Mouse (Mus musculus) skeletal muscle tissue, adult 2 months (tissue): ENCODE measurements at regions not wholly inside any gene's neighbourhood (a gene's known extent, or its start where the extent isn't known, plus 50 kb on each side); places are given as distances from the start of the nearest gene placed in this dataset.

Source experiments
- DNase-seq: peaks from one replicate; pipeline ENCODE4 v3.0.0-alpha.2; 2012; ENCODE audit warnings: low read depth, low spot score

DNA sequence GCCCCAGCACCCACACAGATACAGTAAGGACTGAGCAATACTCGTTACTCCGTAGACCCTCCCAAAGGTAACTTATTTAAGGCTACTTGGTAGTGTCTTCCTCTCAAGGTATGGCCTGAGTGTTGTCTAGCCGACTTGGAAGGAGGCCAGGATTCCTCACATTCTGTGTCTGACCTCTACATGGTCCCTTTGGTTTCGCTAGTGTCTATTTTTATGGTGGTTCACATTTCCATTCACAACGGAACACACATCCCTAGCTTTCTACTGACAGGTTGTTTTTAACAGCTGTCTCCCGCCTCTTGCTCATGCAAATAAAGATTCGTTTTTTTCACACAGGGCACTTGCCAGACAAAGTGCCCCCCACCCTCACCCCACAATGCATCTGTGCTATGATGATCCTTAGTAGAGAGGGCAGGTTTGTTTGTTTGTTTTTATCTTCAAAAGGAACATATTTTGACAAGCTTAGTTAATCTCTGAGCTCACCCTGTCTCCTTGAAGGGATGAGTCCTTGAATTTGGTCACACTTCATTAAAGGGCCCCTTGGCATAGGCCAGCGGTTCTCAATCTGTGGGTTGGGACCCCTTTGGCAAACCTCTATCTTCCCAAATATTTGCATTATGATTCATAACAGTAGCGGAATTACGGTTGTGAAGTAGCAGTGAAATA, 52.7 kb downstream of the Phlda1 start:
- DNase-seq, result no peak

DNA sequence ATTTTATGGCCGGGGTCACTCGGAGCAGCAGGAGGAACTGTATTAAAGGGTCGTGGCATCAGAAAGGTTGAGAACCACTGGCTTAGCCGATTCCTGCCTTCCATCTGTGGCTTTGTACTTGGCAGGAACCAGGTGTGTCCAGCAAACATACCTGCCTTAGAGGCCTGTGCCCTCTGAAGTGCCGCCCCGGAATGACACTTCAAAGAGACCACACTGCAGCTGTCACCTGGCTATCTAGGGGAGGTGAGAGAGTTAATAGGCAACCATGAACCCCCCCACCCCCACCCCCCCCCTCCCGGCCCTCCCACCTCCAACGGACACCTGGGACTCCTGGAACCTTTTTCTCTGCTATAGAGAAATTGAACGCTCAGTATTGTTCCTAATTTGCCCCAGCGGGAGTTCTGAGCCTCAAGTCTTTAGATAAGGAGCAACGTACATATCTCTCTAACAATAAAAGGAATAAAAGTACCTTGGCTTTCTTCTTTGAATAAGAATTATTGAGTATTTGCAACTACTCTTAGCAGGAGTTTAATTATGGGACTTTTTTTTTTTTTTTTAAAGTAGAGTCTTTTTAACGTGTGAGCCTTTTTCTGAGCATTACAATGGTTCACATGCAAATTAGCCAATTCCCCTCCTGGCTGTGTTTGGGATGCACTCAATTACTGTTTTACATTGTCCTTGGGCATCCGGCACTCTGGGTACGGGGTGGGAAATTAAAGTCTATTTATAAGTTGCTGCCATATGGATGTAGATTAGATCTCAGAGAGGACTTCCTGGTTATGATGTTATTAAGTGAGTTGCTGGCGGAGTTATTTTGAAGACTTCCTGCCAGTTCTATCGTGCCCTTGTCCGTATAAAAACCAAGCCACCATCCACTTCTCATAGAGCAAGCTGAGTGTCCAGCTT, 53.5 kb downstream of the Phlda1 start:
- DNase-seq, result no peak

GRCm38 (mm10) chr10:111562628-111563027, 56.5 kb downstream of the Phlda1 start:
- no peak for DNase-seq

DNA sequence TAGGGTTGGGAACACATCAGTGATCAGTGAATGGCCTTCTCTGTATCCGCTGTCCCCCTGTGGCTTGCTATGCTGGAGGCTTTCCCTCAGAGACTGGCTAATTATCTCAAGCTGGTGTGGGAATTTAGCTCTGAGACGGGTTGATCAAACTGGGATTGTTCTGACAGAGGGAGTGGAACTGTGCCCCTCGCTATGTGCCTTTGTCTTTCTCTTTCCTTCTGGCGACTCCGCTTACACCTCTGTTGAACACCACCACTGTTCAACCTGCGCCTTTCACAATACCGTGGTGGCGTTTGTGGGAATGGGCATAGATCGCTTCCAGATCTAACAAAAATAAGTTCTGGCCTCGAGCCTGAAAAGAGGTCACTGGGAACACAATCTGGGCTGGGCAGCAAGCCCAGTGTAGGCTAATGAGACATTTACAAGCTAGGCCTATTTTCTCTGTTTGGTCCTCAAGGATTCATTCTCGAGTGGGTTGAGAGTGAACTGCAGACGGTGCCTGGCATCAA, 60.8 kb downstream of the Phlda1 start:
- DNase-seq, result peak; percentile 79

GRCm38 (mm10) chr10:111570501-111571258, 64.6 kb downstream of the Phlda1 start:
- no peak for DNase-seq

GRCm38 (mm10) chr10:111574231-111574630, 68.1 kb downstream of the Phlda1 start:
- DNase-seq, result no peak

DNA sequence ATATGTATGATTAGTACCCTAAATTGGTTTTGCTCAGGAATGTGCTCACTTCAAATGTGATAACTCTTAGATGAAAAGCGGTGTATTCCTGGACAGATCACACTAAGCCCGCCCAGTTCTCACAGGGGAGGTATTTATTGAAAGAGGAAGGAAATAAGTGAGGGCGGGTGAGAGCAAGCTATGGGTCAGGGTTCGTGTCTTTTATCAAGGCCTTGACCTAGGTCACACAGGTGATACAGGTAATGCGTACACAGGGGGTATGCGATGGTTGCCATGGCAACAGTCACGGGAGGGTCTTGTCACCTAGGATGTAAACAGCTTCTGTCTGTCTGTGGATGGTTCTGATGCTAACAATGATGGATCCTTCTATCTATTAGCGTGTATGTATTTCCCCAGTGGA, 68.7 kb downstream of the Phlda1 start:
- DNase-seq, result no peak

- DNase-seq, result no peak
These were observed 69.2 kb downstream of the Phlda1 start for GRCm38 (mm10) chr10:111575256-111575655.

GRCm38 (mm10) chr10:111575926-111576325, 69.8 kb downstream of the Phlda1 start:
- DNase-seq, result no peak

- no peak for DNase-seq
These were observed 70.4 kb downstream of the Phlda1 start for GRCm38 (mm10) chr10:111576395-111577069.

DNA sequence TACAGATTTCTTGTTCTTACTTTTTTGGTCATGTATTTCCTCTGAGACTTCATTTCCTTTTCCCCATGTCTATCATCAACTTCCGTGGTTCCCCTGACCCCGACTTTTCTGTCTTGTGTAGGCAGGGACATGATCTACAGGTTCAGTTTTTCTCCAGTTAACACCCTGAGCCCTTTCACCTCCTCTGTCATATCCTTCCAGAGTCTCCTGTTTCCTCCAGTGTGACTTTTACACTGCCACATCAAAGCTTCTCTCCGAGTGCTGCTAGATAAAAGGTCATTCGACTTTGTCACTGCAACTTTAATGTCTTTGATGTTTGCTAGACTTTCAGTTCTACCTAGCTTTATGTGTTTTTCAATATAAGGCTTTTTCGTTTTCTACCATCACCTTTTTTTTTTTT, 72.5 kb downstream of the Phlda1 start:
- DNase-seq, result no peak

- no peak for DNase-seq
These were observed 73.4 kb downstream of the Phlda1 start for GRCm38 (mm10) chr10:111579481-111579880.

- DNase-seq, result no peak
These were observed 74.5 kb downstream of the Phlda1 start for GRCm38 (mm10) chr10:111580401-111581100.

DNA sequence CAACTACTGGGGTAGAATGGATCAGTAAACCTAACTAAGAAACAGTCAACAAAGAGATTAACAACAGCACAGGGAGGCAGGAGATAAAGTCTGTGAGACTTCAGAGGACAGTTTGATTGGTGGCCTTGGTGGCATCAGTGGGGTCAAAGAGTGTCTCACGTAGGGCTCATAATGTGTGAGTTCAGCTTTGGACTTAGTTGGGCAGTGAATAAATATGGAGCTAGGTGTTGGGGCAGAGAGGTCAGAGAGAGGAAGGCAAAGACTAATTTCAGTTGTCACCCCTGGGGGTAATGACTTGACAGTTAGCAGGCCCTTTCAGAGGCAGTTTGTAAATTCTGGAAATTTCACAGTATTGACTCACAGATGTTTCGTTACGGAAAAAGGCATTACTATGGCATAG, 75.8 kb downstream of the Phlda1 start:
- DNase-seq, result no peak

DNA sequence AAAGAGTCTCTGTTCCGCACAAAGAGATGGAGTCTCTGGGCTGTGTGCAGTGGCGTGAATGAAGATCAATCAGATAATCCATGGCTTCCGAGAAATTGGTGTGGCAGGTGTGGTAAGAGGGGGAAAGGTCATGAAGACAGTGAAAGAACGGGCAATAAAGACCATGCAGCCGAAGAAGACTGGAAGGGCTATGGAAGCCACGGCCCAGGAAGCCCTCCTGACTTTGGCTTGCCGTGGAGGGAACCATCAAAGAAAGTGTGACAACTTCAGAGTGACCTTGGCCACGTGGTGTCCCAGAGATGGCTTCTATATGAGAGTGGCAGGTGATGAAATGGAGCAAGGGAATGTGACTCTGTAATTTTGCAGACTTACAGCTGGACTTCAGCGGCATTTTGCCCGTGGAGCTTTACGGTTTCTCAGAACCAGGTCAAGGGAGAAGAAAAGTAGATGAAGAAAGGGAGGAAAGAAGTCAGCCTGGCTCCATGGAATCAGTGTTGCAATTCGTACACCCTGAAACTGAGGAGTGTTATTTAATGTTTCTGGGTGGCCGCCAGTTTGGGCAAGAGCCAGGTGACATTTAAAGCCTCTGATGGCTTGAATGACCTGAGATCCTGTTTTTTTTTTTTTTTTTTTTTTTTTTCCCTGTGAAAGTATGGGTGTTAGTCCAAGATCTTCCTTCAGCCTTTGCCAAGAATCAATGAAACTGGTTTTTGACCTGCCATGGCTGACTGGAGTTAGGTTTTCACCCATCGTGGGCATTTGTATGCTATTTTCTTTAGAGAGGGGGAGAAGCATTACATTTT, 76.4 kb downstream of the Phlda1 start:
- DNase-seq, result peak; percentile 59

GRCm38 (mm10) chr10:111583124-111583743, 77.1 kb downstream of the Phlda1 start:
- DNase-seq, result no peak

GRCm38 (mm10) chr10:111583744-111584152, 77.7 kb downstream of the Phlda1 start:
- no peak for DNase-seq

DNA sequence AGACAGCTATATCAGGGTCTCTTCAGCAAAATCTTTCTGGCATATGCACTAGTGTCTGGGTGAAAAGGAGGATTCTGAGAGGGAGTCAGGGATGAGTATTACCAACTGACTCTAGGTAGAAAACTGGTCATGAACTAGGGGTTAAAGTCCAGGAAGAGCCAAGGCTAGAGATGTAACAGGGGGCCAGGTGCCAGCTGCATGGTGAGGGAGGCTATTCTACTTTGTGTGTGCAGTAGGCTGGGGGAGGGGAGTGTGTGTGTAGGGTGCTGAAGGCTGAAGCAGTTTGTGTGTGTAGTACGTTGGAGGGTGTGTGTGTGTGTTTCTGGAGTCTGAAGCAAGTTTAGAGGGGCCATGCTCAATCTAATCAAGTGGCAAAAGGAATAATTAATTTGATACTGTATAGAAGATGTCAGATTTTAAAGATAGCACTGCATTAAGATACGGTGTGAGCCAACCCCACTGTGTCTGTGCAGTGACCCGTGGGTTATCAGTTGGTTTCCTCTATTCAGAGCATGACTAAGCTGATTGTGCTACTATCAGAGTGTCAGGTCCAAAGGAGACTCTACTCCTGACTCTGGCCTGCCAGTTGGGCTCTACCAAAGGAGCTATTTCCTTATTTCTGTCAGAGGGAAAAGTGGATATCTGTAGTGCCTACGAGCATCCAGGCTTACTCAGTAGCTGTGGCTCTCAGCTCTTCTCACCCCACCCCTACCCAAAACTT, 82.0 kb downstream of the Phlda1 start:
- no peak for DNase-seq

DNA sequence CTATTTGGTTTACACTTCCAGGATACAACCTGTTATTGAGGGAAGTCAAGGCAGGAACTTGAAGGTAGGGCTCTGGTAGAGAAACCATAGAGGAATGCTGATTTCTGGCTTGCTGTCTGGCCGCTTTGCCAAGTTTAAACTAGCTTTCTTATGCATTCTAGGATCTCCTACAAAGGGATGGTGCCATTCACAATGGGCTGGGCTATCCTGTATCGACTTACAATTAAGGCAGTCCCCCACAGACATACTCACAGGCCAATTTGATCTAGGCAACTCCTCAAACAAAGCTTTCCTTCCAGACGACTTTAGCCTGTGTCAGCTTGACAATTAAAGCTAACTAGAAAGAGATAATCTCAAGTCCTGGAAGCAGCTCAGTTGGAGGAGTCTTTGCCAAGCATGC, 83.1 kb downstream of the Phlda1 start:
- DNase-seq, result no peak
